Mouse (Mus musculus): ENCODE measurements around the gene Gm4922. TPM values are rescaled to one million over a fixed set of nuclear protein-coding genes. Genes with fewer than 3 reads are reported as not detected.

Gene Gm4922
- 0.47 and 0.49 TPM in 2 replicates for polyA plus RNA-seq (2015; fragmentation: Nextera tagmentation; extraction: Ambion mirVana)

GRCm38 (mm10) chr10:18786693-18787092, at the start of gene Gm4922:
Gene Gm4922 (minus strand): TSS chr10:18786793.
- Histone ChIP-seq H3K9ac (no peak within 1 kb of the TSS), H3K27me3 (no peaks in the 10 kb centered on the region), H3K4me2 (no peak within 1 kb of the TSS), H3K27ac (no peak within 1 kb of the TSS), H3K4me3 (no peak within 1 kb of the TSS), H3K4me1 (replicated peaks) (no peaks in the 10 kb centered on the region), H3K36me3 (no peaks in the 10 kb centered on the region), H3K9me3 (no peaks in the 10 kb centered on the region)
- 91% methylated on average over 1 of the region's 1 CpGs for WGBS
- no peak for ATAC-seq (ENCODE audit: low FRiP score)

- Histone ChIP-seq H3K9me3 (no peaks in the 10 kb centered on the region), H3K4me1 (replicated peaks) (no peaks in the 10 kb centered on the region), H3K9ac (no peak overlapping the region), H3K4me3 (no peak overlapping the region), H3K27me3 (no peaks in the 10 kb centered on the region), H3K27ac (no peak overlapping the region), H3K4me2 (no peak overlapping the region), H3K36me3 (no peaks in the 10 kb centered on the region)
- 61% methylated on average over 6 of the region's 6 CpGs for WGBS
- peak; percentile 24; the same call in 1 of the 2 replicates for ATAC-seq (ENCODE audit: low FRiP score)
Observed at GRCm38 (mm10) chr10:18835684-18836479, 49.3 kb upstream of the Gm4922 start.

GRCm38 (mm10) chr10:18834389-18834788, 47.8 kb upstream of the Gm4922 start:
- Histone ChIP-seq H3K4me1 (replicated peaks) (no peaks in the 10 kb centered on the region), H3K9ac (no peak overlapping the region), H3K9me3 (no peaks in the 10 kb centered on the region), H3K36me3 (no peaks in the 10 kb centered on the region), H3K4me2 (no peak overlapping the region), H3K27me3 (no peaks in the 10 kb centered on the region), H3K27ac (no peak overlapping the region), H3K4me3 (no peak overlapping the region)
- 50% methylated on average over 2 of the region's 2 CpGs for WGBS
- ATAC-seq (ENCODE audit: low FRiP score): no peak

- no peak overlapping the region for H3K4me2 ChIP-seq
- no peak overlapping the region for H3K27ac ChIP-seq
- no peaks in the 10 kb centered on the region for H3K27me3 ChIP-seq
- no peaks in the 10 kb centered on the region for H3K36me3 ChIP-seq
- H3K9me3 ChIP-seq: no peaks in the 10 kb centered on the region
- no peaks in the 10 kb centered on the region for H3K4me1 ChIP-seq (replicated peaks)
- H3K9ac ChIP-seq: no peak overlapping the region
- no peak overlapping the region for H3K4me3 ChIP-seq
- no peak for ATAC-seq (ENCODE audit: low FRiP score)
- WGBS: 57% methylated on average over 7 of the region's 7 CpGs
Observed at GRCm38 (mm10) chr10:18831823-18832222, 45.2 kb upstream of the Gm4922 start.

GRCm38 (mm10) chr10:18830359-18830758, 43.8 kb upstream of the Gm4922 start:
- Histone ChIP-seq H3K4me1 (replicated peaks) (no peaks in the 10 kb centered on the region), H3K27ac (no peak overlapping the region), H3K27me3 (no peaks in the 10 kb centered on the region), H3K9ac (no peak overlapping the region), H3K36me3 (no peaks in the 10 kb centered on the region), H3K4me2 (no peak overlapping the region), H3K9me3 (no peaks in the 10 kb centered on the region), H3K4me3 (no peak overlapping the region)
- no peak for ATAC-seq (ENCODE audit: low FRiP score)
- 80% methylated on average over 4 of the region's 4 CpGs for WGBS

GRCm38 (mm10) chr10:18827936-18828335, 41.3 kb upstream of the Gm4922 start:
- 32% methylated on average over 2 of the region's 2 CpGs for WGBS
- ATAC-seq (ENCODE audit: low FRiP score): no peak

GRCm38 (mm10) chr10:18826107-18826506, 39.5 kb upstream of the Gm4922 start:
- ATAC-seq (ENCODE audit: low FRiP score): no peak
- H3K27me3 ChIP-seq: no peaks in the 10 kb centered on the region
- no peak overlapping the region for H3K27ac ChIP-seq
- H3K9ac ChIP-seq: no peak overlapping the region
- H3K4me3 ChIP-seq: no peak overlapping the region
- no peaks in the 10 kb centered on the region for H3K36me3 ChIP-seq
- no peaks in the 10 kb centered on the region for H3K9me3 ChIP-seq
- H3K4me2 ChIP-seq: no peak overlapping the region
- H3K4me1 ChIP-seq (replicated peaks): no peaks in the 10 kb centered on the region
- WGBS: 81% methylated on average over 2 of the region's 2 CpGs

More at GRCm38 (mm10) chr10:18827936-18828335, 41.3 kb upstream of the Gm4922 start:
- Histone ChIP-seq H3K27ac (no peak overlapping the region), H3K9me3 (no peaks in the 10 kb centered on the region), H3K9ac (no peak overlapping the region), H3K4me3 (no peak overlapping the region), H3K4me1 (replicated peaks) (no peaks in the 10 kb centered on the region), H3K4me2 (no peak overlapping the region), H3K27me3 (no peaks in the 10 kb centered on the region), H3K36me3 (no peaks in the 10 kb centered on the region)

GRCm38 (mm10) chr10:18825143-18825542, 38.5 kb upstream of the Gm4922 start:
- H3K27me3 ChIP-seq: no peaks in the 10 kb centered on the region
- H3K9ac ChIP-seq: no peak overlapping the region
- H3K4me2 ChIP-seq: no peak overlapping the region
- no peak overlapping the region for H3K4me3 ChIP-seq
- H3K27ac ChIP-seq: no peak overlapping the region
- no peaks in the 10 kb centered on the region for H3K36me3 ChIP-seq
- no peaks in the 10 kb centered on the region for H3K4me1 ChIP-seq (replicated peaks)
- H3K9me3 ChIP-seq: no peaks in the 10 kb centered on the region
- ATAC-seq (ENCODE audit: low FRiP score): no peak

GRCm38 (mm10) chr10:18816560-18816959, 30.0 kb upstream of the Gm4922 start:
- Histone ChIP-seq H3K9ac (no peak overlapping the region), H3K4me2 (no peak overlapping the region), H3K4me3 (no peak overlapping the region), H3K27me3 (no peaks in the 10 kb centered on the region), H3K27ac (no peak overlapping the region), H3K36me3 (no peaks in the 10 kb centered on the region), H3K9me3 (no peaks in the 10 kb centered on the region), H3K4me1 (replicated peaks) (0 out of 2 replicates have a peak, but pooled peaks cover 5% of the 10 kb centered on the region)
- ATAC-seq (ENCODE audit: low FRiP score): peak; percentile 65
- 54% methylated on average over 5 of the region's 5 CpGs for WGBS

- 90% methylated on average over 2 of the region's 2 CpGs for WGBS
Observed at GRCm38 (mm10) chr10:18811751-18812150, 25.2 kb upstream of the Gm4922 start.

GRCm38 (mm10) chr10:18790063-18790462, 3.5 kb upstream of the Gm4922 start:
- WGBS: 88% methylated on average over 4 of the region's 4 CpGs

More at GRCm38 (mm10) chr10:18811751-18812150, 25.2 kb upstream of the Gm4922 start:
- Histone ChIP-seq H3K4me1 (replicated peaks) (0 out of 2 replicates have a peak, but pooled peaks cover 5% of the 10 kb centered on the region), H3K36me3 (no peaks in the 10 kb centered on the region), H3K4me3 (no peak overlapping the region), H3K27ac (no peak overlapping the region), H3K9ac (no peak overlapping the region), H3K9me3 (no peaks in the 10 kb centered on the region), H3K27me3 (no peaks in the 10 kb centered on the region), H3K4me2 (no peak overlapping the region)
- ATAC-seq (ENCODE audit: low FRiP score): no peak

GRCm38 (mm10) chr10:18788601-18789000, 2.0 kb upstream of the Gm4922 start:
- H3K4me1 ChIP-seq (replicated peaks): no peaks in the 10 kb centered on the region
- no peaks in the 10 kb centered on the region for H3K36me3 ChIP-seq
- ATAC-seq (ENCODE audit: low FRiP score): no peak
- no peak overlapping the region for H3K27ac ChIP-seq
- no peak overlapping the region for H3K9ac ChIP-seq
- H3K4me3 ChIP-seq: no peak overlapping the region
- no peaks in the 10 kb centered on the region for H3K27me3 ChIP-seq
- 75% methylated on average over 1 of the region's 1 CpGs for WGBS
- no peaks in the 10 kb centered on the region for H3K9me3 ChIP-seq
- no peak overlapping the region for H3K4me2 ChIP-seq

More at GRCm38 (mm10) chr10:18790063-18790462, 3.5 kb upstream of the Gm4922 start:
- ATAC-seq (ENCODE audit: low FRiP score): no peak
- Histone ChIP-seq H3K9me3 (no peaks in the 10 kb centered on the region), H3K4me2 (no peak overlapping the region), H3K4me1 (replicated peaks) (no peaks in the 10 kb centered on the region), H3K4me3 (no peak overlapping the region), H3K9ac (no peak overlapping the region), H3K27me3 (no peaks in the 10 kb centered on the region), H3K27ac (no peak overlapping the region), H3K36me3 (no peaks in the 10 kb centered on the region)

GRCm38 (mm10) chr10:18777546-18777945, 9.0 kb downstream of the Gm4922 start:
- 41% methylated on average over 3 of the region's 3 CpGs for WGBS
- no peak overlapping the region for H3K4me3 ChIP-seq
- H3K36me3 ChIP-seq: no peaks in the 10 kb centered on the region
- H3K4me1 ChIP-seq (replicated peaks): 0 out of 2 replicates have a peak, but pooled peaks cover 10% of the 10 kb centered on the region
- H3K27me3 ChIP-seq: no peaks in the 10 kb centered on the region
- no peak overlapping the region for H3K9ac ChIP-seq
- no peak for ATAC-seq (ENCODE audit: low FRiP score)
- no peaks in the 10 kb centered on the region for H3K9me3 ChIP-seq
- no peak overlapping the region for H3K27ac ChIP-seq
- no peak overlapping the region for H3K4me2 ChIP-seq
